Mouse (Mus musculus): ENCODE results near the gene 1700086D15Rik. TPM values are rescaled to one million over a fixed set of nuclear protein-coding genes. Genes with fewer than 3 reads are reported as not detected.

The 1700086D15Rik gene
- polyA plus RNA-seq, 2 experiments: not detected

DNA sequence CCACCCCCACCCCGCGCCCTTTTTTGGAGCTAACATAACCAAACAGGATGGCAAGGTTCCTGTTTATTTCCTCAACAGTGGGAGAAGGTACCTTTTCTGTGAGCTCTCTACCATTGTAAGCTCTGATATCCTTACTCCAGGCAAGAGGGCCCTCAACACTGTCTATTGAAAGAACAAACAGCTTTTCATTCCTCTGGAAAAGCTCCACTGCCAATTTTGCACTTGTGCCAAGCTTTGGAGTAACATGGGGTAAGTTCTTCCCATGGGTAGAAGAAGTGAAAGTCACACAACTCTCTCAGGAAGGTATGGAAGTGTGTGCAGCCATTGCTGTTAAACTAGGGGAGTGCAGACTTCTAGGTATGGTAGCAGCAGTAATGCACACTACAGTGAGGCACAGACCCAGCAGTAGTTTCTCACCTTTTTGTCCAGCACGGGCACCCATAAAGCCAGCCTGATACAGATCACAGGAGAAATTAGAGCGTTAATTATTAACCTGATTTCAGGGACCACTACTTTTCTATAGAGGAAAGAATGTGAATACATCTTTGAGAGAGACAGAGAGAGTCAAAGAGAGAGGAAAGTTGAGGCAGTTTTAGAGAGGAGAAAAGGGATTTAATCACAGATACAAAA, 10.5 kb upstream of the 1700086D15Rik start:
- WGBS (ENCODE audit: insufficient replicate concordance): 52% methylated on average over 4 of the region's 4 CpGs
- H3K27ac ChIP-seq: no peak overlapping the region
- H3K27me3 ChIP-seq (ENCODE audit: control insufficient read depth, insufficient read depth, low read length): no peaks in the 10 kb centered on the region
- no peaks in the 10 kb centered on the region for H3K9me3 ChIP-seq (ENCODE audit: control insufficient read depth, low read length)
- ATAC-seq (ENCODE audit: insufficient read depth): no peak
- no peaks in the 10 kb centered on the region for H3K36me3 ChIP-seq (replicated peaks; ENCODE audit: control insufficient read depth, insufficient read depth, low read depth)
- no peak overlapping the region for H3K9ac ChIP-seq (replicated peaks)
- TF ChIP-seq EP300 (IDR thresholded peaks at IDR 0.05; ENCODE audit: low read depth) (no peak), CTCF (IDR thresholded peaks at IDR 0.05; ENCODE audit: low read depth) (no peak)
- DNase-seq (ENCODE audit: low read depth in 3 of 3, low spot score in 3 of 3): no peak
- H3K4me2 ChIP-seq (ENCODE audit: low read depth): no peak overlapping the region
- no peaks in the 10 kb centered on the region for H3K4me1 ChIP-seq (replicated peaks; ENCODE audit: control insufficient read depth in 2 of 2, insufficient read depth in 2 of 2, low read length in 1 of 2)
- no peak overlapping the region for H3K4me3 ChIP-seq (ENCODE audit: insufficient read depth in 1 of 2, low read depth in 2 of 2, low read length in 2 of 2)

DNA sequence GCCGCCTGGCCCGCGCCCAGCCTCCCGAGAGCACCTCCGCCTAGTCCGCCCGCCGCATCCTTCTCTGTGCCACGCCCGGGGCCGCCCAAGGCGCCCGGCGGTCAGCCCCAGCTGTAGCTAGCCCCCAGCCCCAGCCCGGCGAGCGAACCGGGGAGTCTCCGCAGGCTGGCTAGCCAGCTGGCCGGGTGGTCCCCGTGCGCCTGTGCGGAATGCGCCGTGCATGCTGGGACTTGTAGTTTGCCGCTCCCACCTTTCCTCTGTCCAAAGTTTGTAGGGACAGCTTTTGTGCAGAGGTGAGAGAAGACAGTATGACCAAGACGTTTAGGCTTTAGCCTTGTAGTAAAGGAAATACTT, 3.1 kb upstream of the 1700086D15Rik start, which contains the start of gene Arhgap44:
TSS of gene Arhgap44 (minus strand) at position 195 of the 354 bp plus-strand sequence.
- H3K27me3 ChIP-seq (ENCODE audit: control insufficient read depth, insufficient read depth, low read length): peaks cover 13% of the 10 kb centered on the region
- no peak within 1 kb of the TSS; the same call in 1 of the 2 replicates for H3K9ac ChIP-seq (replicated peaks)
- WGBS (ENCODE audit: insufficient replicate concordance): 0% methylated on average over 27 of the region's 27 CpGs
- ATAC-seq (ENCODE audit: insufficient read depth) (no peak), DNase-seq (ENCODE audit: low read depth in 3 of 3, low spot score in 3 of 3) (no peak)
- H3K4me2 ChIP-seq (ENCODE audit: low read depth): peak within 1 kb of the TSS; percentile 60
- no peaks in the 10 kb centered on the region for H3K36me3 ChIP-seq (replicated peaks; ENCODE audit: control insufficient read depth, insufficient read depth, low read depth)
- peak within 1 kb of the TSS; percentile 43 to 57 for H3K4me3 ChIP-seq (ENCODE audit: insufficient read depth in 1 of 2, low read depth in 2 of 2, low read length in 2 of 2)
- no peaks in the 10 kb centered on the region for H3K4me1 ChIP-seq (replicated peaks; ENCODE audit: control insufficient read depth in 2 of 2, insufficient read depth in 2 of 2, low read length in 1 of 2)
- no peak within 1 kb of the TSS for H3K27ac ChIP-seq
- no peak for TF ChIP-seq CTCF (IDR thresholded peaks at IDR 0.05; ENCODE audit: low read depth)
- no peak for TF ChIP-seq EP300 (IDR thresholded peaks at IDR 0.05; ENCODE audit: low read depth)
- no peaks in the 10 kb centered on the region for H3K9me3 ChIP-seq (ENCODE audit: control insufficient read depth, low read length)

DNA sequence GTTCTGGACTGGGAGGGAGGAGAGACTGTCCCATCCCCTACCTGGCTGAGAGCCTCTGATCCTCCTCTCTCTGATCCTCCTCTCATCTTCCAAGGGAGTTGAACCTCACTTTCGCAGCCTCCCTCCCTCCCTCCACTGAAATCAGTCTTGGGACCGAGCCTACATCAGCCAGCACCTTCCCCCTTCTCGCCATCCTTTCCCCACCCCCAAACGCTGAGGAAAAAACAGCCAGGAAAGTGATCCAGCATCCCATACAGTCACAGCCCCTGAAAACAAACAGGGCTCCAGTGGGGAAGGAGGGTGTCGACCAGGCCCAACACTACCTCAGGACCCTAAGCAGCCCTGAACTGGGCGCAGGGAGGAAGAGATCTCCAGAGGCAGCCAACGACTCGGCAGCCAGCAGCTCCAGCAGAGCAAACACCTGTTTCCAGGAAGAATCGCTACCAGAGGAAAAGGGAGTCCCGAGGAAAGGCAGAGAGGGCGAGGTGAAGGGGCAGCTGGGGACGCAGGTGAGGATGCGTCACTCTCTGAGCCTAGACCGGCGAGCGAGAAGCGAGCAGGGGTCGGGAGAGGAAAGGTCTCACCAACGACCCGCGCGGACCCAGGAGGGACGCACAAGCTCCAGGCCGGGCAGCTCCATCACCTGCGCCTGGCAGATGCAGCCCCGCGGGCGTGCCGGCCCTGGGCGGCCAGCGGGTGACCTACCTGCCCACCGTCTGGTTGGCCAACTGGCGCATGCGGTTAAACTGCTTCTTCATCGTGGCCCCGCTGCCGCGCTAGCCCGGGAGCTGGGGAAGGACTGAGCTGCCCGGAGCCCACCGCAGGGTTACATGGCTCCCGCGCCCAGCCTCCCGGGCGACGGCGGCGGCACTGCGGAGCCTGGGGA, 2.4 kb upstream of the 1700086D15Rik start:
- DNase-seq (ENCODE audit: low read depth in 3 of 3, low spot score in 3 of 3) (no peak), ATAC-seq (ENCODE audit: insufficient read depth) (no peak)
- no peaks in the 10 kb centered on the region for H3K36me3 ChIP-seq (replicated peaks; ENCODE audit: control insufficient read depth, insufficient read depth, low read depth)
- WGBS (ENCODE audit: insufficient replicate concordance): 1% methylated on average over 48 of the region's 49 CpGs
- peak overlapping the region; percentile 60 for H3K4me2 ChIP-seq (ENCODE audit: low read depth)
- peaks cover 13% of the 10 kb centered on the region for H3K27me3 ChIP-seq (ENCODE audit: control insufficient read depth, insufficient read depth, low read length)
- H3K4me3 ChIP-seq (ENCODE audit: insufficient read depth in 1 of 2, low read depth in 2 of 2, low read length in 2 of 2): peak overlapping the region; percentile 43 to 57
- H3K9ac ChIP-seq (replicated peaks): no peak overlapping the region; the same call in 1 of the 2 replicates
- H3K4me1 ChIP-seq (replicated peaks; ENCODE audit: control insufficient read depth in 2 of 2, insufficient read depth in 2 of 2, low read length in 1 of 2): no peaks in the 10 kb centered on the region
- TF ChIP-seq EP300 (IDR thresholded peaks at IDR 0.05; ENCODE audit: low read depth) (no peak), CTCF (IDR thresholded peaks at IDR 0.05; ENCODE audit: low read depth) (no peak)
- H3K9me3 ChIP-seq (ENCODE audit: control insufficient read depth, low read length): no peaks in the 10 kb centered on the region
- no peak overlapping the region for H3K27ac ChIP-seq

DNA sequence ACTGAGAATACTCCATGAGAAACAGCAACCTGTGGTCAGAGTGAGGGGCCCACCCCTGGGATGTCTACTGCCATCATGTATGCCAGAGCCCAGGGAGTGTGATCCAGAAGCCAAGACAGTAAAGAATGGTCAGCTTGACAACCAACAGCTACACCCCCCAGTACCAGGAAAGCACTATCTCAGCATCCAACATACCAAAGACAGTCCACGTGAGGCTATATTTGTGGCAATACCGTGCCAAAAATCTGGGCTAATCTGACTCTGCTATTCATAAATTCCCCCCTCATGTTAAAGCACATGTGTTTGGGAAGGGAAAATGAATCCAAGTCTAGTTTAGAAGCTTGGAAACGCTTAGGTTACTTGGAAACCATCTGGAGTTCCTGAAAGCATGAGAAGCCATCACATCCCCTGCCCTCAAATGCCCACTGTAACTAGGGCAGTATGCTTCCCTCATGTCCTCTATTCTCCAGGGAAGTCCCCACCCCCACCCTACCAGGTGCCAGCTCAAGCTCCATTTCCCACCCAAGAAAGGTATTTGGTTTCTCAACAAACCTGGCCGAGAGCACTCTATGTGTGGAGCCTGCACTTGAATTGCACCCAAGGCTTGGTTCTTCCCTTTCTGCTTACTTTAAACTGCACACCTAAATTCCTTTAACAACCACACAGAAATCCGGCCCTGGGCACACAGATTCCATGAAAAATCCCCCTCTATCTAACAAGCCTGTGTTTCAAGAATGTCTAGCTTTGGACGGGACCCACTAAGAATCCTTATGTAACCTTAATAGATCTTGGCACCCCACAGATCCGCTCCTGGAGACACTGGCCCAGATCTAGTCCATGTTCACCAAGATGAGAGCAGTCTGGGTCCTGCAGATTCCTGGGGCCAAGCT, 1.5 kb upstream of the 1700086D15Rik start:
- no peak for DNase-seq (ENCODE audit: low read depth in 3 of 3, low spot score in 3 of 3)
- Histone ChIP-seq H3K9ac (replicated peaks) (no peak overlapping the region), H3K27me3 (ENCODE audit: control insufficient read depth, insufficient read depth, low read length) (peaks cover 13% of the 10 kb centered on the region), H3K4me2 (ENCODE audit: low read depth) (no peak overlapping the region), H3K9me3 (ENCODE audit: control insufficient read depth, low read length) (no peaks in the 10 kb centered on the region), H3K27ac (no peak overlapping the region), H3K4me1 (replicated peaks; ENCODE audit: control insufficient read depth in 2 of 2, insufficient read depth in 2 of 2, low read length in 1 of 2) (no peaks in the 10 kb centered on the region), H3K4me3 (ENCODE audit: insufficient read depth in 1 of 2, low read depth in 2 of 2, low read length in 2 of 2) (no peak overlapping the region), H3K36me3 (replicated peaks; ENCODE audit: control insufficient read depth, insufficient read depth, low read depth) (no peaks in the 10 kb centered on the region)
- 47% methylated on average over 7 of the region's 7 CpGs for WGBS (ENCODE audit: insufficient replicate concordance)
- no peak for TF ChIP-seq EP300 (IDR thresholded peaks at IDR 0.05; ENCODE audit: low read depth)
- no peak for TF ChIP-seq CTCF (IDR thresholded peaks at IDR 0.05; ENCODE audit: low read depth)
- no peak for ATAC-seq (ENCODE audit: insufficient read depth)

Data from liver, embryonic 14.5 days (tissue).